Mouse (Mus musculus): ENCODE data around the gene Olfr1377. TPM values are rescaled to one million over a fixed set of nuclear protein-coding genes. Genes with fewer than 3 reads are reported as not detected.

Gene Olfr1377
- not detected in 2 replicates for polyA plus RNA-seq (2012; ENCODE audit: insufficient read depth, low replicate concordance)

- Histone ChIP-seq H3K9me3 (peaks cover 32% of the 10 kb centered on the region), H3K4me1 (no peaks in the 10 kb centered on the region), H3K27me3 (replicated peaks) (no peaks in the 10 kb centered on the region), H3K36me3 (replicated peaks; ENCODE audit: low read length) (no peaks in the 10 kb centered on the region), H3K4me3 (replicated peaks) (no peak within 1 kb of the TSS)
- TF ChIP-seq FLI1 (IDR thresholded peaks at IDR 0.05; ENCODE audit: low read length): no peak
- no peak for TF ChIP-seq GATA1 (IDR thresholded peaks at IDR 0.05; ENCODE audit: borderline replicate concordance, low read length)
Measured at GRCm38 (mm10) chr11:50981667-50982066, at the start of gene Olfr1377. Gene Olfr1377, plus strand, starts transcription at chr11:50981967.

DNA sequence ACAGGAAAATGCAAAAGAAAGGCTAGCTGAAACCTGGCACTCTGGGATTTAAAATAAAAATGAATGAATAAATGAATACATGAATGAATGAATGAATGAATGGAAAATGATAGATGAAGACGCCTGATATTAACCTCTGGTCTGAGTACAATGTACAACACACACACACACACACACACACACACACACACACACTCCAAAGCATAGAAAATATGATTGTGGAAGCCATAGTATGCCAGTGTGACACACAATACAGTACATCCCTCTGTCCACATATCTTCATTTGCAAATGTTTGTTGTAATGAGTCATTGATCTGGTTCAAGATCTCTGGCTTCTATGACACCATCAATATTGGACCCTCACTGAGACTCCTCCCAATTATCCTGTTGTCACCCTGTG, 49.7 kb upstream of the Olfr1377 start:
- Histone ChIP-seq H3K27me3 (replicated peaks) (peaks cover 19% of the 10 kb centered on the region), H3K36me3 (replicated peaks; ENCODE audit: low read length) (no peaks in the 10 kb centered on the region), H3K4me1 (peaks cover 10% of the 10 kb centered on the region), H3K9me3 (peaks cover 20% of the 10 kb centered on the region), H3K4me3 (replicated peaks) (no peak overlapping the region)
- no peak for TF ChIP-seq FLI1 (IDR thresholded peaks at IDR 0.05; ENCODE audit: low read length)
- no peak for TF ChIP-seq GATA1 (IDR thresholded peaks at IDR 0.05; ENCODE audit: borderline replicate concordance, low read length)

- TF ChIP-seq FLI1 (IDR thresholded peaks at IDR 0.05; ENCODE audit: low read length) (no peak), GATA1 (IDR thresholded peaks at IDR 0.05; ENCODE audit: borderline replicate concordance, low read length) (no peak)
- Histone ChIP-seq H3K4me3 (replicated peaks) (no peak overlapping the region), H3K27me3 (replicated peaks) (no peaks in the 10 kb centered on the region), H3K4me1 (no peaks in the 10 kb centered on the region), H3K36me3 (replicated peaks; ENCODE audit: low read length) (no peaks in the 10 kb centered on the region), H3K9me3 (peaks cover 29% of the 10 kb centered on the region)
Measured at GRCm38 (mm10) chr11:50938435-50938834, 43.3 kb upstream of the Olfr1377 start.

DNA sequence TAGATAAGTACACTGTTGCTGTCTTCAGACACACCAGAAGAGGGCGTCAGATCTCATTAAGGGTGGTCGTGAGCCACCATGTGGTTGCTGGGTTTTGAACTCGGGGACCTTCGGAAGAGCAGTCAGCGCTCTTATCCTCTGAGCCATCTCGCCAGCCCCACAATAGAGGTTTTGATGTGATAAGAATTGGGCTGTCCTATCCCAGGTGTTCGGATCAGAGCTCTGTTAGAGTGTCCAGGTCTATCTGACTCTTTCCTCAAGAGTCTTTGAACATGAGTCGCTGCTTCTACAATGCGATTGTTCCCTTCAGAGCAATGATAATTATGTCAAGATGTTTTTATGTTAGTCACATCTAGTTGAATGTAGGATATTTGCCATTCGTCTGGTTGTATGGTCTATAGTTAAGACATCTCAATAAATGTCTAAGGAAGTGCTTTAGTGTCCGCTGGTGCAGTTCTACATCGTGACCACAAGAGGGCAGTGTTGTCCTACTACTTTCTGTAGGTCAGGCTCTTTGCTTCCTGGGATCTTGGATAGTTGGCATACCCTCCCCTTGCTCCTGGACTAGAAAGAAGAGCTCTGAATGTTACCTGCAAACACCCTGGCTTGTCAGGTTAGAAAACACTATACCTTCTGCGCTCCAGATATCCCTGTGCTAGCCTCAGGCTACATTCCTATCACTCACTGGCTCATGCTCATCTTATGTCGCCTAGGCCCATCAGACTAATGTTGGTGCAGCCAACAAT, 42.0 kb upstream of the Olfr1377 start:
- Histone ChIP-seq H3K4me1 (no peaks in the 10 kb centered on the region), H3K4me3 (replicated peaks) (no peak overlapping the region), H3K27me3 (replicated peaks) (no peaks in the 10 kb centered on the region), H3K36me3 (replicated peaks; ENCODE audit: low read length) (no peaks in the 10 kb centered on the region), H3K9me3 (peaks cover 29% of the 10 kb centered on the region)
- TF ChIP-seq FLI1 (IDR thresholded peaks at IDR 0.05; ENCODE audit: low read length) (no peak), GATA1 (IDR thresholded peaks at IDR 0.05; ENCODE audit: borderline replicate concordance, low read length) (no peak)

- H3K9me3 ChIP-seq: peaks cover 24% of the 10 kb centered on the region
- H3K36me3 ChIP-seq (replicated peaks; ENCODE audit: low read length): no peaks in the 10 kb centered on the region
- no peaks in the 10 kb centered on the region for H3K27me3 ChIP-seq (replicated peaks)
- TF ChIP-seq FLI1 (IDR thresholded peaks at IDR 0.05; ENCODE audit: low read length): no peak
- TF ChIP-seq GATA1 (IDR thresholded peaks at IDR 0.05; ENCODE audit: borderline replicate concordance, low read length): no peak
- peak overlapping the region; percentile 40 for H3K4me3 ChIP-seq (replicated peaks)
- H3K4me1 ChIP-seq: no peaks in the 10 kb centered on the region
Measured at GRCm38 (mm10) chr11:50942386-50942785, 39.4 kb upstream of the Olfr1377 start.

DNA sequence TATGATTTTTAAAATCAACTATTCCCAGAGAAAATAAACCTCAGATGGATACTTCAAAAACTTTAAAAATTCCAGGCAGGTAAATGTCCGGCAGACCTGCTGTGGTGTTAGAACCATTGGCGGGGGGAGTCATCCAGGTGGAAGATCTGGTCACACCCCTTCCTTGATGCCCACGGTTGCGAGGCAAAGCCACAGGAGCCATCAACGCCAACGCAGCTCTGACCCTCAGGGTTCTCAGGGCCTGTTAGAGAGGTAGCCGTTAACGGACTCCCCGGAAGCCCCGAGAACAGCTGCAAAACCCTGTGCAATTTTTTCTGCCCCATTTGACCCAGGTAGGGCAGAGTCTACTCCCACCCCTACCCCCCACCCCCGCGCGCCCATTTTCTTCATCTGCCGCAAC, 38.3 kb upstream of the Olfr1377 start, which contains the start of gene 4933414I15Rik:
4933414I15Rik (minus strand) TSS at position 260 of the 400 bp plus-strand sequence.
- H3K4me3 ChIP-seq (replicated peaks): no peak within 1 kb of the TSS
- H3K27me3 ChIP-seq (replicated peaks): no peaks in the 10 kb centered on the region
- no peaks in the 10 kb centered on the region for H3K36me3 ChIP-seq (replicated peaks; ENCODE audit: low read length)
- peaks cover 22% of the 10 kb centered on the region for H3K9me3 ChIP-seq
- H3K4me1 ChIP-seq: no peaks in the 10 kb centered on the region
- TF ChIP-seq FLI1 (IDR thresholded peaks at IDR 0.05; ENCODE audit: low read length) (no peak), GATA1 (IDR thresholded peaks at IDR 0.05; ENCODE audit: borderline replicate concordance, low read length) (no peak)

DNA sequence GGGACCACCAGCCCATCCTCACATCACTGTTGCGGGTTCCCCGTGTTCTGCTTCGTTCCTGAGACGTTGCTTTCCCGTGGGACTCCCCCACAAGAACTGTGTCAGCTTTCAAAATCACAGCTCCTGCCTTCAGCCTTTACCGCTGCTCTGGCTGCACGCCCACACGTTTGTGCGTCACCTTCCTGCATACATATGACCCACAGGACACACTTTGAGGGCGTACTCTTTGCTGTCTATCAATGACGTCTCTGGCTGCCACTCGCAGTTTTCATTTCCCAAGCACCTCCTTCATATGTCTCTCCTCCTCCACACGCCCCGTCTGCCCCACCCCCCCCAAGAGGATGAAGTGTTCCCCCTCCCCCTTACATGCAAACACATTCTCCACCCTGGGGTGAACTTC, 29.5 kb upstream of the Olfr1377 start:
- TF ChIP-seq FLI1 (IDR thresholded peaks at IDR 0.05; ENCODE audit: low read length) (no peak), GATA1 (IDR thresholded peaks at IDR 0.05; ENCODE audit: borderline replicate concordance, low read length) (no peak)
- Histone ChIP-seq H3K4me1 (no peaks in the 10 kb centered on the region), H3K9me3 (peaks cover 43% of the 10 kb centered on the region), H3K4me3 (replicated peaks) (no peak overlapping the region), H3K36me3 (replicated peaks; ENCODE audit: low read length) (no peaks in the 10 kb centered on the region), H3K27me3 (replicated peaks) (no peaks in the 10 kb centered on the region)

GRCm38 (mm10) chr11:50953665-50954064, 28.1 kb upstream of the Olfr1377 start, which contains the start of gene Prop1:
Gene Prop1, minus strand, starts transcription at chr11:50953765.
- peaks cover 43% of the 10 kb centered on the region for H3K9me3 ChIP-seq
- no peaks in the 10 kb centered on the region for H3K27me3 ChIP-seq (replicated peaks)
- no peak within 1 kb of the TSS for H3K4me3 ChIP-seq (replicated peaks)
- TF ChIP-seq FLI1 (IDR thresholded peaks at IDR 0.05; ENCODE audit: low read length) (no peak), GATA1 (IDR thresholded peaks at IDR 0.05; ENCODE audit: borderline replicate concordance, low read length) (no peak)
- no peaks in the 10 kb centered on the region for H3K4me1 ChIP-seq
- H3K36me3 ChIP-seq (replicated peaks; ENCODE audit: low read length): no peaks in the 10 kb centered on the region

- Histone ChIP-seq H3K36me3 (replicated peaks; ENCODE audit: low read length) (no peaks in the 10 kb centered on the region), H3K4me3 (replicated peaks) (no peak overlapping the region), H3K4me1 (no peaks in the 10 kb centered on the region), H3K27me3 (replicated peaks) (no peaks in the 10 kb centered on the region), H3K9me3 (peaks cover 39% of the 10 kb centered on the region)
- TF ChIP-seq GATA1 (IDR thresholded peaks at IDR 0.05; ENCODE audit: borderline replicate concordance, low read length) (no peak), FLI1 (IDR thresholded peaks at IDR 0.05; ENCODE audit: low read length) (no peak)
Measured at GRCm38 (mm10) chr11:50964886-50965285, 16.9 kb upstream of the Olfr1377 start.

- Histone ChIP-seq H3K27me3 (replicated peaks) (no peaks in the 10 kb centered on the region), H3K4me3 (replicated peaks) (no peak within 1 kb of the TSS), H3K36me3 (replicated peaks; ENCODE audit: low read length) (no peaks in the 10 kb centered on the region), H3K4me1 (no peaks in the 10 kb centered on the region), H3K9me3 (peaks cover 35% of the 10 kb centered on the region)
- TF ChIP-seq GATA1 (IDR thresholded peaks at IDR 0.05; ENCODE audit: borderline replicate concordance, low read length): no peak
- no peak for TF ChIP-seq FLI1 (IDR thresholded peaks at IDR 0.05; ENCODE audit: low read length)
Measured at GRCm38 (mm10) chr11:50966230-50966629, 15.5 kb upstream of the Olfr1377 start, which contains the start of gene Olfr1378. Gene Olfr1378, plus strand, starts transcription at chr11:50966530.
